Mouse (Mus musculus): ENCODE data around the gene Btnl2.
A peak's percentile ranks its signal among the peaks of the same experiment; 100 is the strongest.
"Not testable (repeated sequence)": the region's sequence is repeated elsewhere in the genome, so short reads cannot be mapped to it uniquely, and the experiment has no call there.

Gene Btnl2

GRCm38 (mm10) chr17:34354539-34354938, at the start of gene Btnl2:
TSS of gene Btnl2 (plus strand) at chr17:34354822.
- no peak for DNase-seq

- peak; percentile 89 for DNase-seq
Measured at GRCm38 (mm10) chr17:34305380-34306030, 49.1 kb upstream of the Btnl2 start, which contains the start of gene H2-Eb1. TSS of gene H2-Eb1 (plus strand) at chr17:34305867.

GRCm38 (mm10) chr17:34306407-34306806, 48.2 kb upstream of the Btnl2 start:
- DNase-seq = no peak

GRCm38 (mm10) chr17:34307216-34307615, 47.4 kb upstream of the Btnl2 start:
- no peak for DNase-seq

GRCm38 (mm10) chr17:34308161-34308560, 46.5 kb upstream of the Btnl2 start:
- DNase-seq = no peak

GRCm38 (mm10) chr17:34309225-34309624, 45.4 kb upstream of the Btnl2 start:
- DNase-seq = no peak

GRCm38 (mm10) chr17:34309683-34310385, 44.8 kb upstream of the Btnl2 start:
- peak; percentile 74 for DNase-seq

- DNase-seq = not testable (repeated sequence)
Measured at GRCm38 (mm10) chr17:34310526-34310925, 44.1 kb upstream of the Btnl2 start.

GRCm38 (mm10) chr17:34312185-34312584, 42.4 kb upstream of the Btnl2 start:
- DNase-seq = no peak

GRCm38 (mm10) chr17:34313393-34313792, 41.2 kb upstream of the Btnl2 start:
- peak; percentile 50 for DNase-seq

GRCm38 (mm10) chr17:34314286-34314685, 40.3 kb upstream of the Btnl2 start:
- no peak for DNase-seq

- no peak for DNase-seq
Measured at GRCm38 (mm10) chr17:34315512-34315911, 39.1 kb upstream of the Btnl2 start.

- no peak for DNase-seq
Measured at GRCm38 (mm10) chr17:34316697-34317096, 37.9 kb upstream of the Btnl2 start.

- no peak for DNase-seq
Measured at GRCm38 (mm10) chr17:34317275-34317674, 37.3 kb upstream of the Btnl2 start.

GRCm38 (mm10) chr17:34325436-34325835, 29.2 kb upstream of the Btnl2 start, which contains the start of gene H2-Eb2:
TSS of gene H2-Eb2 (plus strand) at chr17:34325665.
- DNase-seq = no peak

GRCm38 (mm10) chr17:34326373-34326772, 28.2 kb upstream of the Btnl2 start:
- DNase-seq = no peak

GRCm38 (mm10) chr17:34329807-34330206, 24.8 kb upstream of the Btnl2 start:
- DNase-seq = no peak

GRCm38 (mm10) chr17:34331200-34331599, 23.4 kb upstream of the Btnl2 start:
- no peak for DNase-seq

- DNase-seq = no peak
Measured at GRCm38 (mm10) chr17:34340619-34341402, 13.8 kb upstream of the Btnl2 start.

GRCm38 (mm10) chr17:34344882-34345281, 9.7 kb upstream of the Btnl2 start:
- DNase-seq = no peak

GRCm38 (mm10) chr17:34345486-34345885, 9.1 kb upstream of the Btnl2 start:
- no peak for DNase-seq

- no peak for DNase-seq
Measured at GRCm38 (mm10) chr17:34346041-34346440, 8.6 kb upstream of the Btnl2 start.

- DNase-seq = peak; percentile 53
Measured at GRCm38 (mm10) chr17:34347606-34348308, 6.9 kb upstream of the Btnl2 start.

Measured in kidney, adult 11 months (tissue).